Mouse (Mus musculus) mesoderm, embryonic 11.5 days (tissue): Measurements from ENCODE around the gene F8.

Experiments
- DNase-seq: peaks from one replicate; pipeline ENCODE4 v3.0.0-alpha.2; 2012; ENCODE audit warnings: low read depth, low spot score

Gene F8

DNA sequence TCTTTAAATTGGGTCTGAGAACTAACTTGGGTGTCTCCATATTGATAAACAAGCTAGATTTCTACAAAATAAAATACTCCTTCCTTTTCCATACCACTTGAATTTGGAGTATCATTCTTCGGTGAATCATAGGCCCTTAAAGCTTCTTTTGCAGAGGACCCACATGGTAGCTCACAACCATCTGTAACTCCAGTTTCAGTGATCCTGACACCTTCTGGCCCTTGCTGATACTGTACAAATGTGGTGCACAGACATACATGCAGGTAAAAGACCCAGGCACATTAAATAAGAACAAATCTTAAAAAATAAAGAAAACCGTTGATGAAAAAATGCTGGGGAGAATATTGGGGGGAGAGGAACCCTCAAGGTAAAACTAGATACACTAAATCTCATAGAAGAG lies 244.2 kb downstream of the F8 start:
- no peak for DNase-seq

DNA sequence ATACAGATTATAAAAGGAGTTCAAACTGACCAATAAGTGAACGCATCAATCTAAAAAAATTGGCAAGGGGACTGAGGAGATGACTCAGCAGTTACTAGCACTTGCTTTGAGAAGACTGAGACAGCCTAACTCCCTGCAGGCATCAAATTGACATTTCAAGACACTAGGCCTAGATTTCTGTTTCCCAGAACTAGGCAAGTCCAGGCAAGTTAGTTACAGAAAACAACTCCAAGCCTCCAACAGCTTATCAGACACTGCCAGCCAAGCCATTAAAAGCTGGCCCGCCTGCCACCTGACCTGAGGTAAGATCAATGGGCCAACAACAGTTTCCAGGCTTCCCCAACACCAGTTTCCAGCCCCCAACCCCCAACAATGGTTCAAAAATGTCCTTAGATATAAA lies 244.7 kb downstream of the F8 start:
- DNase-seq = no peak

DNA sequence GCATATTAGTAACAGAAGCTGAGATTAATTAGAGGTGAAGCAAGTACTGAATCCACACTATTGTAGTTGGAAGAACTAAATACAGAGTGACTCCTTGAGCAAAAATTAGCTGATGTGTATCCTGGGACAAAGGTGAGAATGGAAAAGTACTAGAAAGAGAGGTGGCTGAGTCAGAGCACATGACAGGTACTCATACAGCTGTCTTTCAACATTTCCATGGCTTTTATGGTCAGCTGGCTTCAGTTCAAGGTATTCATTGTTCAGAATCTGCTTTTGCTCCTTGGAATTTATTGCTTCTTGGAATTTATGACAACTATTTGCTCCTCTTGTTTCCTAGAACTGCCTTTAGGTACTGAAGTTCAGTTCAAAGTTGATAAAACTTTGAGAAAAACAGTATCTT lies 245.5 kb downstream of the F8 start:
- DNase-seq = no peak

DNA sequence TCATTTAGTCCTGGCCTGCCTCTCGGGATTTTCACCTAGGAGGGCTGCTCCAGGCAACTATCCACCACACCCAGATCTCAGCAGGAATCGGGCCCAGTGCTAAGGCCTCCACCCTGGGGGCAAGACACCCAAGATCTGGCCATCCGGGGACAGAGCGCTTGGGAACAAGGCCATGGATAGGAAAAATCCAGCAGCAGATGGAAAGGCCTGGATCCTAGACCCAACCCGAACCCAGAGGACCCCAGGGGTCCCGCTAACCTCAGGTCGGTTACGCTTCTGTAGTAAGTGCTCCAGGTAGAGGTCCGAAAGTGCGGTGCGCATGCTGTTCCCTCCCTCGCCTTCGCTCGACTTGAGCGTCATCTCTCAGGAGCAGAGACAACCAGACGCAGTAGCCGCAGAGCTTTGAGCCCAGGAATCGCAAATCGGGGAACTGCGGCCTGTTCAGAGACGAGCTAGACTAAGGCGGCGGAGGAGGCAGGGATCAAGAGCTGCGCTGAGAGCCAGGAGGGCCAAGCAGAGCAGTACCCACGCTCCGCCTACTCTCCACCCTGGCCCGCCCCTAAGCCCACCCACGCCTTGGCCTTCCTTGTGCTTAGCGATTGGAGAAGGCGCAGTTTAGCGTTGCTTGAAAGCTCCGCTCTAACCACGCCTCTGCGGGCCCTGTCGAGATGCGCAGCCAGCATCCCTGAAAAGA lies 251.8 kb downstream of the F8 start, which contains the start of gene Mpp1:
Gene Mpp1 (minus strand): TSS at position 550 of the 694 bp plus-strand sequence.
- DNase-seq = peak; percentile 84

DNA sequence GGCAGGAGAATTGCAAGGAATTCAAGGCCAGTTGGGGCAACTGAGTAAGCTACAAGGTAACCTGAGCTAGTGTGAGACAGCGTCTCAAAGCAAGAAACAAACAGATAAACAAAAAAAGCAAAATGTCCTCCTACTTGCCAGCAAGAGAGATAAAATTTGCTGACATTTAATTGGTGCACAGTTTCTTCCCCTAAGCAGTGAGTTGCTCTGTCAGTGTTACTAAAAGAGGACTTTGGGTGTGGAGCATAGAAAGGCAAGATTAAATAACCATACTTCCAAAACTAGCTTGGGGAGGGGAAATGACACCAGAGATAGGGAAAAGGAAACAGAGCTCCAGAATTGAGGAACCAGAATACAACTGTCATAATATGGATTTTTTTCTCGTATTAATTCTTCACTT lies 252.9 kb downstream of the F8 start:
- no peak for DNase-seq

DNA sequence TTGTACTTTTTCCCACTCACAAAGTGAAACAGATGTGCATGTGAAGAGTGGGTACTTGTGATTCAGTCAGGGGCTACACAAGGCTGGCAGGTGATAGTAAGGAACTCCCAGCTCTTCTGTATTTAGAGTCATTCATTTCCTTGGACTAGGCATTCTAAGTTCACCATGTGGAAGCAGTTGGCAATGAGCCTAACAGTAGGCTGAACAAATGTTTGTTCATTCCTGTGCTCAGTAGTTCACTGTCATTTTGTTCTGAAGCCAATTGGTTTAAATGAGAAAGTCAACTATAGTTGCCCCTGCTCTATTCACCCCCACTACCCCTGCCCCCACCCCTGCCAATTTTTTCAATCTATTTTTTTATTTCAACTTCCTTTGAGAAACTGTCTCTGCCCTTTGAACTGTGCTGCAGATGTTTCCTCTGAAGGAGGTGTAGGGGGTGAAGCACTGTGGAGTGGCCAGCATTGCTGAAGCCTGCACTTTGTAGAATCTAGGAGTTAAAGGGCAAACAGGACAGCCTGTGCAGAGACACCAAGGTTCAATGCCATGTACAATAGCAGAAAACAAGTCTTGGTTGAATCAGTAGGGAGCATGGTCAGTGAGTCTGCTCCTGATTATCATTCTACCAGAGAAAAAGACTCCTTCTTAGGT lies 254.0 kb downstream of the F8 start:
- DNase-seq = peak; percentile 1

DNA sequence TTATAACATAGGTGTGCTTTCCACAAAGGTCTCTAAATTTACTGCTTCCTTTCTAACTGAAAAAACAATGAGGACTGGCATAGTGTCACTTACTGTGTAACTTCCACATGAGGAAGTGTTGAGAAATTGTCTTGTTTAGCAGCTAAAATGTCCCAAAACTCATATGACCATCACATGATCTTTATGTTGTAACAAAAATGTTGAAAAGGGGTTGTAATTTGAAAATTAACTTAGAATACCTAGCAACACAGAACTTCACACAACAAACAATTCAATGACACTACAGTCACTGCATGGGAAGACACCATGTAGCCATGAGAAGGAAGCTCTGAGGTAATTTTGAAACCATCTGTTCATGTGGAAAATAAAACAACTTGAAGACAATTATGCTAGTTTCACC lies 255.5 kb downstream of the F8 start:
- DNase-seq = no peak

DNA sequence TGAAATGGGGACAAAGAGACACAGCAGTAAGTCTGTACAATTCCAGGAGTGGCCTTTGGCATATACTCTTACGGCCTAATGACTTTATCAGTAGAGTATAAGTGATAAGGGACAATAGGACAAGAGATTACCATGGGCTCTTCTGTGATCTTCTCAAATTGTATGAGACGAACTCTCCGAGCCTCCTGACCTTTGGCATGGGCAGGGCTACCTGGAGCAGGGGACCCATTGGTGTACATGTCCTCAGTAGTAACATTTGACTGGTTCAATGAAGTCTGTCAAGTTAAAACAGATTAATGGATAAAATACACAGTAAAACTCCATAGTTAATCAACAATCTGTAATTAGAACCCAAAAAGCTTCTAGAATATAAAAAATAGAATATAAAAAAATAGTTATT lies 256.8 kb downstream of the F8 start:
- no peak for DNase-seq
